Mouse (Mus musculus): ENCODE measurements around the gene Gm6096. TPM values are rescaled to one million over a fixed set of nuclear protein-coding genes. Genes with fewer than 3 reads are reported as not detected.
"Not testable (repeated sequence)": the region's sequence is repeated elsewhere in the genome, so short reads cannot be mapped to it uniquely, and the experiment has no call there.

The Gm6096 gene
- not detected in 2 replicates for polyA plus RNA-seq (2012; ENCODE audit: insufficient read depth, insufficient read length, missing spikeins)

GRCm38 (mm10) chr7:34250738-34251137, at the start of gene Gm6096:
TSS of gene Gm6096 (plus strand) at chr7:34251038.
- H3K27ac ChIP-seq (replicated peaks; ENCODE audit: low read depth, low read length): no peak within 1 kb of the TSS
- no peaks in the 10 kb centered on the region for H3K4me1 ChIP-seq (ENCODE audit: control insufficient read depth, insufficient read depth, insufficient read length, low read length)
- no peak within 1 kb of the TSS for H3K4me3 ChIP-seq (ENCODE audit: insufficient read depth, low read depth, low read length)

GRCm38 (mm10) chr7:34202147-34202546, 48.7 kb upstream of the Gm6096 start:
- not testable (repeated sequence) for H3K27ac ChIP-seq (replicated peaks; ENCODE audit: low read depth, low read length); H3K4me1 ChIP-seq (ENCODE audit: control insufficient read depth, insufficient read depth, insufficient read length, low read length); H3K4me3 ChIP-seq (ENCODE audit: insufficient read depth, low read depth, low read length)

GRCm38 (mm10) chr7:34206331-34206730, 44.5 kb upstream of the Gm6096 start:
- H3K4me1 ChIP-seq (ENCODE audit: control insufficient read depth, insufficient read depth, insufficient read length, low read length): no peaks in the 10 kb centered on the region
- H3K27ac ChIP-seq (replicated peaks; ENCODE audit: low read depth, low read length): no peak overlapping the region
- no peak overlapping the region for H3K4me3 ChIP-seq (ENCODE audit: insufficient read depth, low read depth, low read length)

- no peak overlapping the region for H3K4me3 ChIP-seq (ENCODE audit: insufficient read depth, low read depth, low read length)
- no peaks in the 10 kb centered on the region for H3K4me1 ChIP-seq (ENCODE audit: control insufficient read depth, insufficient read depth, insufficient read length, low read length)
- no peak overlapping the region for H3K27ac ChIP-seq (replicated peaks; ENCODE audit: low read depth, low read length)
Measured at GRCm38 (mm10) chr7:34208027-34208745, 42.7 kb upstream of the Gm6096 start.

- Histone ChIP-seq H3K4me1 (ENCODE audit: control insufficient read depth, insufficient read depth, insufficient read length, low read length) (peaks cover 4% of the 10 kb centered on the region), H3K27ac (replicated peaks; ENCODE audit: low read depth, low read length) (no peak overlapping the region), H3K4me3 (ENCODE audit: insufficient read depth, low read depth, low read length) (no peak overlapping the region)
Measured at GRCm38 (mm10) chr7:34213281-34213680, 37.6 kb upstream of the Gm6096 start.

GRCm38 (mm10) chr7:34214644-34215043, 36.2 kb upstream of the Gm6096 start:
- no peak overlapping the region for H3K4me3 ChIP-seq (ENCODE audit: insufficient read depth, low read depth, low read length)
- H3K27ac ChIP-seq (replicated peaks; ENCODE audit: low read depth, low read length): no peak overlapping the region
- H3K4me1 ChIP-seq (ENCODE audit: control insufficient read depth, insufficient read depth, insufficient read length, low read length): peaks cover 4% of the 10 kb centered on the region

- Histone ChIP-seq H3K27ac (replicated peaks; ENCODE audit: low read depth, low read length) (no peak overlapping the region), H3K4me1 (ENCODE audit: control insufficient read depth, insufficient read depth, insufficient read length, low read length) (peaks cover 4% of the 10 kb centered on the region), H3K4me3 (ENCODE audit: insufficient read depth, low read depth, low read length) (no peak overlapping the region)
Measured at GRCm38 (mm10) chr7:34215481-34215880, 35.4 kb upstream of the Gm6096 start.

GRCm38 (mm10) chr7:34216474-34216873, 34.4 kb upstream of the Gm6096 start:
- peaks cover 4% of the 10 kb centered on the region for H3K4me1 ChIP-seq (ENCODE audit: control insufficient read depth, insufficient read depth, insufficient read length, low read length)
- no peak overlapping the region for H3K27ac ChIP-seq (replicated peaks; ENCODE audit: low read depth, low read length)
- no peak overlapping the region for H3K4me3 ChIP-seq (ENCODE audit: insufficient read depth, low read depth, low read length)

GRCm38 (mm10) chr7:34218496-34218895, 32.3 kb upstream of the Gm6096 start:
- no peak overlapping the region for H3K4me3 ChIP-seq (ENCODE audit: insufficient read depth, low read depth, low read length)
- peaks cover 4% of the 10 kb centered on the region for H3K4me1 ChIP-seq (ENCODE audit: control insufficient read depth, insufficient read depth, insufficient read length, low read length)
- H3K27ac ChIP-seq (replicated peaks; ENCODE audit: low read depth, low read length): no peak overlapping the region

GRCm38 (mm10) chr7:34221594-34222250, 29.1 kb upstream of the Gm6096 start:
- Histone ChIP-seq H3K4me3 (ENCODE audit: insufficient read depth, low read depth, low read length) (no peak overlapping the region), H3K4me1 (ENCODE audit: control insufficient read depth, insufficient read depth, insufficient read length, low read length) (0 out of 2 replicates have a peak, but pooled peaks cover under 1% of the 10 kb centered on the region), H3K27ac (replicated peaks; ENCODE audit: low read depth, low read length) (no peak overlapping the region)

GRCm38 (mm10) chr7:34222340-34222739, 28.5 kb upstream of the Gm6096 start:
- H3K4me1 ChIP-seq (ENCODE audit: control insufficient read depth, insufficient read depth, insufficient read length, low read length): 0 out of 2 replicates have a peak, but pooled peaks cover 4% of the 10 kb centered on the region
- H3K27ac ChIP-seq (replicated peaks; ENCODE audit: low read depth, low read length): no peak overlapping the region
- H3K4me3 ChIP-seq (ENCODE audit: insufficient read depth, low read depth, low read length): no peak overlapping the region

GRCm38 (mm10) chr7:34224308-34224707, 26.5 kb upstream of the Gm6096 start:
- H3K4me1 ChIP-seq (ENCODE audit: control insufficient read depth, insufficient read depth, insufficient read length, low read length): peaks cover 9% of the 10 kb centered on the region

GRCm38 (mm10) chr7:34226086-34226485, 24.8 kb upstream of the Gm6096 start:
- Histone ChIP-seq H3K4me1 (ENCODE audit: control insufficient read depth, insufficient read depth, insufficient read length, low read length) (peaks cover 9% of the 10 kb centered on the region), H3K4me3 (ENCODE audit: insufficient read depth, low read depth, low read length) (no peak overlapping the region), H3K27ac (replicated peaks; ENCODE audit: low read depth, low read length) (no peak overlapping the region)

More at GRCm38 (mm10) chr7:34224308-34224707, 26.5 kb upstream of the Gm6096 start:
- H3K4me3 ChIP-seq (ENCODE audit: insufficient read depth, low read depth, low read length): no peak overlapping the region
- H3K27ac ChIP-seq (replicated peaks; ENCODE audit: low read depth, low read length): no peak overlapping the region

GRCm38 (mm10) chr7:34226846-34227245, 24.0 kb upstream of the Gm6096 start:
- Histone ChIP-seq H3K27ac (replicated peaks; ENCODE audit: low read depth, low read length) (no peak overlapping the region), H3K4me3 (ENCODE audit: insufficient read depth, low read depth, low read length) (no peak overlapping the region), H3K4me1 (ENCODE audit: control insufficient read depth, insufficient read depth, insufficient read length, low read length) (peaks cover 9% of the 10 kb centered on the region)

GRCm38 (mm10) chr7:34228641-34229040, 22.2 kb upstream of the Gm6096 start:
- no peak overlapping the region for H3K27ac ChIP-seq (replicated peaks; ENCODE audit: low read depth, low read length)
- peaks cover 9% of the 10 kb centered on the region for H3K4me1 ChIP-seq (ENCODE audit: control insufficient read depth, insufficient read depth, insufficient read length, low read length)
- H3K4me3 ChIP-seq (ENCODE audit: insufficient read depth, low read depth, low read length): peak overlapping the region; percentile 89

GRCm38 (mm10) chr7:34229153-34229552, 21.7 kb upstream of the Gm6096 start:
- peak overlapping the region; percentile 89 for H3K4me3 ChIP-seq (ENCODE audit: insufficient read depth, low read depth, low read length)
- peak overlapping the region; percentile 79 for H3K27ac ChIP-seq (replicated peaks; ENCODE audit: low read depth, low read length)
- peaks cover 9% of the 10 kb centered on the region for H3K4me1 ChIP-seq (ENCODE audit: control insufficient read depth, insufficient read depth, insufficient read length, low read length)
